Mouse (Mus musculus): ENCODE data around the gene Il20ra. TPM values are rescaled to one million over a fixed set of nuclear protein-coding genes. Genes with fewer than 3 reads are reported as not detected.

Gene Il20ra
- total RNA-seq, 2 experiments from 2014 or later: not detected

DNA sequence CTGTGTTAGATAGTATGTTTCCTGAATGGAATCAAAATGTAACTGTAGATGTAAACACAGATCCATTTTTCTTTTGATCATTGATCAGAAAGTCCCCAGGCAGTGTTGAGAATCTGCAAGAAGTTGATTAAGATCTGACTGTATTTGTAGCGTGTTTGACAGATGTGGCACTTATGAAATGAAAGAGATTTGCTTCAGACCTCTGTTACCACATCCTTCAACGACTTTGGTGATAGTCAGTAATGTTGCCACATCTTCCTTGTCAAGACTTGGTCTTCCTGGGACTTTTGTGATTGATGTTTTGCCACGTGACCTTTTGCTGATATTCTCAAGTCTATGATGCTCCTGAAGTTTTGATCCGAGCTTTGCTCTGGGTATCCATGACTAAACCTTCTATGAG is 35.3 kb downstream of the Il20ra start:
- DNase-seq (ENCODE audit: low spot score in 2 of 2): no peak

DNA sequence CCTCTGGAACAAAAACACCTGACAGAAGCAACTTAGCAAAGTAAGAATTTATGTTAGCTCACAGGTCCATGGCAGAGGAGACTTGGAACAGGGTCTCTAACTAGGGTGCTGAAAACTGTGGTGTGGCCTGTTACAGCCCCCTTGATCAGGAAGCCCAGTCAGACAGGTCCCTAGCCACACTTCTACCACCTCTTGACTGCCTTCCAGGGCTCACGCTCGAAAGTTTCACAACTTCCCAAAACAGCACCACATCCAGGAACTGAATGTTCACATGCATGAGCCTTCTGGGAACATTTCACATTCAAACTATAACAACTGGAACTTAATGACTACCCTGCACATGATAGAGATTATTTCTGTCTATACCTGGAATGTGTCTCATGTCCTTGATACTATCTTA is 53.1 kb downstream of the Il20ra start:
- no peak for DNase-seq (ENCODE audit: low spot score in 2 of 2)

- DNase-seq (ENCODE audit: low spot score in 2 of 2): no peak
These were observed 66.7 kb downstream of the Il20ra start for GRCm38 (mm10) chr10:19779092-19779491.

DNA sequence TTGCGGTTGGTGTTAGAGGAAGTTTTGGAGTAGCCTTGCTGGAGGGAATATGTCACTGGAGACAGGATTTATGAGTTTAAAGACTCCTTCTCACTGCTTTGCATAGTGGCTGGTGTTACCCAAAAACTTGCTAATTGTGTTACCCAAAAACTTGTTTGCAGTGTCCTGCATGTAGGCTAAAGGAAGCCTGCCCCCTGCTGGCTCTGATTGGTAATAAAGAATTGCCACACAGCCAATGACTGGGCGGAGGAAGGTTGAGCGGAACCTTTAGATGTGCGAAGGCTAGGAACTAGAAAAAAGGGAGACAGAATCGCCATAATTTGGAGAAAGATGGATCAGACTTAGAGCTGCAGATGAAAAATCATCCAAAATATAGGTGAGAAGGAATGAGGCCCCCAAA is 69.0 kb downstream of the Il20ra start:
- no peak for DNase-seq (ENCODE audit: low spot score in 2 of 2)

DNA sequence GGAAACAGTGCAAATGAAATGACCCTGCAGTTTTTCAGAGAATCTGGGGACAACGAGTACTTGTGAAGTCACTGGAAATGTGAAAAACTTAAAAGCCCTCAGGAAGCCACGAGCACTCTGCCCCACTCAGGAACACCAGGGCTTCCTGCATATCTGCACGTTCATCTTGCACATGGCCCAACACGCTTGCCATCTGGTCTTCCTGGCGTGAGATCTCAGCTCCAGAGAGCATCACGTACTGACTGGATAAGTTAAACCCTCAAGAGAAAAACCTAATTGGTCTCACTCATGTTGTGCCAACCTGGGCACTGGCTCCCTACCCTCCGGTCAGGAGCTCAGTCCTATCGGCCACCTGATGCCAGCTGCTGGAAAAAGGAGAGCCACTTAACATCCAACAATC is 82.6 kb downstream of the Il20ra start:
- no peak for DNase-seq (ENCODE audit: low spot score in 2 of 2)

- no peak for DNase-seq (ENCODE audit: low spot score in 2 of 2)
These were observed 90.6 kb downstream of the Il20ra start for GRCm38 (mm10) chr10:19802958-19803357.

- DNase-seq (ENCODE audit: low spot score in 2 of 2): no peak
These were observed 92.4 kb downstream of the Il20ra start for GRCm38 (mm10) chr10:19804763-19805162.

Other genes with a start within 250 kb of the Il20ra start
- gene Ifngr1, start 120.6 kb upstream of the Il20ra start, total RNA-seq (2021): 10 to 100 TPM; 35.2 to 35.7 TPM
- gene Il22ra2, start 90.6 kb upstream of the Il20ra start, total RNA-seq (2021): not detected
- under 1 TPM in 1 of 2 experiments, not detected in 1; 0.10 TPM for gene Slc35d3, start 138.9 kb downstream of the Il20ra start, total RNA-seq (2021)
- gene Pex7, start 195.1 kb downstream of the Il20ra start, total RNA-seq (2021): 10 to 100 TPM; 11.5 to 12.1 TPM
- gene Map3k5, start 221.9 kb downstream of the Il20ra start, total RNA-seq (2021): 1 to 10 TPM; 4.9 to 9.5 TPM

Measured in gastrocnemius, postnatal 4 days (tissue).